Mouse (Mus musculus): ENCODE data around the gene Samt3. TPM values are rescaled to one million over a fixed set of nuclear protein-coding genes. Genes with fewer than 3 reads are reported as not detected.

The Samt3 gene
- not detected for polyA plus RNA-seq (2014; fragmentation: Illumina TruSeq; extraction: RNeasy Lipid Tissue Mini Kit (QIAGEN cat#74804); ENCODE audit: low replicate concordance)

DNA sequence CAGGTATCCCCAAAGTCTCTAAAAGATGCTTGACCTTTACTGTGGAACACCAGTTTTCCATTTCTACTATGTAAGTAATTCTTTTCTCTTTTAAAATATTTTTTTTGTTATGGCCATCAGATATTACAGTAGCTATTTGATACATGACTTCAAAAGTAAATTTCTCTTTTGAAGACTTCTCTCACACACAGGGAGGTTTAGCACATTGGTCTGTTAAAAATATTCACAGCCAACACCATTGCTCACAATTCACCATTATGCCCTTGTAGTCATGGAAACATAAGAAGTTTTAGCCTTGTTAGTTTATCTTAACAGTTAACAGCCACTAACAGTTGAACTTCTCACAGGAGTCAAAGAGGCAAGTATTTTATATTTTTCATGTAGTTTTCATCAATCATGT lies at the start of gene Samt3:
TSS of gene Samt3 (plus strand) at position 301 of the 400 bp plus-strand sequence.

Other genes with a start within 250 kb of the Samt3 start
- 2.2 TPM for gene 5430427O19Rik, start 173.8 kb upstream of the Samt3 start, polyA plus RNA-seq (2014; fragmentation: Illumina TruSeq; extraction: RNeasy Lipid Tissue Mini Kit (QIAGEN cat#74804); ENCODE audit: low replicate concordance)
- not detected for gene Nr0b1, start 147.6 kb downstream of the Samt3 start, polyA plus RNA-seq (2014; fragmentation: Illumina TruSeq; extraction: RNeasy Lipid Tissue Mini Kit (QIAGEN cat#74804); ENCODE audit: low replicate concordance)

Data from small intestine, adult 10 weeks (tissue).